Mouse (Mus musculus): ENCODE data around the gene Coasy. TPM values are rescaled to one million over a fixed set of nuclear protein-coding genes. Genes with fewer than 3 reads are reported as not detected.
A peak's percentile ranks its signal among the peaks of the same experiment; 100 is the strongest.
"Not testable (repeated sequence)": the region's sequence is repeated elsewhere in the genome, so short reads cannot be mapped to it uniquely, and the experiment has no call there.

The Coasy gene
- total RNA-seq, 2 experiments from 2014 or later: 7.9 to 10.3 TPM

DNA sequence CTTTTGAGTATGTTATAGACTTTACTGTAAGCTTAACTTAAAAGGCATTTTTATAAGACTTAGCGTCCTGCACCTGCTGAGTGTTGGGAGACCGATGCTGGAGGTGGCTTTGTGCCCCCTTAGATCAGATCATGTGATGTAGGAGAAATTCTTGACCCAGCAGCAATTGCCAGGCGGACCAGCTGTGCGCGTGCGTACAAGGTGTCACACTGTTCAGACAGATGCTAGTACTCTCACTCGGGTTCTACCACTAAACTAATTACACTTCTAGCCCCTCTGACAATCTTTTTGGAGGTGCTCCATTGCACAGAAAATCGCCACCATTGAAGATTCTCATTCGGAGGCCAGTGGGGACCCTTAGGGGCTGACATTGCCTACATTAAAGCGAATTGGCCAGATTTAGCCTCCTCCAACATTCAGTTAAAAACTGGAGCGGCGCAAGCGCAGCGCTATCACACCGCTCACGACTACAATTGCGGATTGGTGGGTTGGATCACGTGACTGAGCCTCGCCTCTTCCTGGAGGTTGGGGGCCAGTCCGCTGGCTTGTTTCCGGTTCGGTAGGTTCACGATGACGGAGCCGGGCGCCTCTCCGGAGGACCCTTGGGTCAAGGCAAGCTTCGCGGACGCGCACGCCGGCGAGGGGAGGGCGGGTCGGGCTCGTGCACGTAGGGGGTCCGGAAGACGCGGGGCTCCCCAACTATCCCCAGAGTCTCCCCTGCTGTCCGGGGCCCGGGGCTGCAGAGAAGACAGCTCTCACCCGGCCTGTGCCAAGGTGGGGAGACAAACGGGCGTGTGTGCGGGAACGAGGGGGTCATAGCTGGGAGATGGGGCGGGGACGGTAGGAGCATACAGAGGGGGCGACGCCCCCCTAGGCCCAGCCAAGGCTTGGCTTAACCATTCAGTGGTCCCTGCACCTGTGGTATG is 4.7 kb downstream of the Coasy start, which contains the start of gene Mlx:
Gene Mlx, plus strand, starts transcription at position 522 of the 926 bp plus-strand sequence.
- DNase-seq: peak; percentile 88

DNA sequence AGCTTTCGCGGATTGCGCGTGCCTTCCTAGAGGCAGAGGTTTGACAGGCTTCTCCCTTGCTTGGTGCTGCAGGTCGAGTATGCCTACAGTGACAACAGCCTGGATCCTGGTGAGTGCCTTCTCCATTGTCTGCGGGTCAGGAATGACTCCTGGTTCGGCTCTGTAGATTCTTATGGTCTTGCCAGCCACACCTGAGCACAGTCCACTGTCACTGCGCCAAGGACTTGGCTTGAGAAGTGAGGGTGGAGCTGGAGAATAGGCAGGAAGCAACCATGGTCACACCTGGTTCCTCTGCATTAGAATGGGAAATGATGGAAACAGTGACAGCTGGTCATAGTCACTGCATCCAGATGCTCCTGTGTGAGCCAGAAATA is 5.3 kb downstream of the Coasy start:
- no peak for DNase-seq

DNA sequence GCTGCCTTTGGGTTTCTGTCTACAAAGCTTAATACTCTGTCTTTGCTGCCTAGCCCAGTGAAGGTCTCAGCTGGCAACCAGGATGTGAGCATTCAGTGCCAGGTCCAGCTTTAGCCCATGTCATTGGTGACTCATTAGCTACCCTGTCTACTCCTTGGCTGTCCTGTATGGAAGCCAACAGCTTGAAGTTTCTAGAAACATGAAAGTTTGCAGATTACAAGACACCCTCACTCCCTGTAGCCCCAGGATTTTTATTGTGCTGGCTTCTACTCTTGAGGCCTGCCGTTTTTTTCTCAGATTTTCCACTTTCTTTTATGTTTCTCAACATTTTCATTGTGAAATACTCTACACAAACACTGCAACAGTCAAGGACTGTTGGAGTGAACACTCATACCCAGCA is 7.6 kb downstream of the Coasy start:
- no peak for DNase-seq

DNA sequence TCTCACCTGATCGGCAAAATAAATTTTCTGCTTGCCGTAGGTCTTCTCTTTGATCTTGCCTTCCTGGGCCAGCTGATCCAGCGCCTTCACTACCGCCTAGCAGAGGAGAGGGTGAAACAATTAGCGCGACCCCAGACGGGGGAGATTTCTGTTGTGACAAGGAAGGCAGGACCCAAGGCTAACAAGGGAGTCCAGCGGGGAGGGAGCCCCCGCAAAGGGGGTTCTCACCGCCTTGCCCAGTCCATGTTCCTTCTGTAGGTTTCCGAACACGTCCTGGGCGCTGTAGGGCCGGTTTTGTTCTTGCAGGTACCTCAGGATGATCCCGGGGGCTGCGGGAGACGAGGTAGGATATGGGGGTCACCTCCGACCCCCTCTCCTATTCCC is 12.6 kb downstream of the Coasy start:
- no peak for DNase-seq

DNA sequence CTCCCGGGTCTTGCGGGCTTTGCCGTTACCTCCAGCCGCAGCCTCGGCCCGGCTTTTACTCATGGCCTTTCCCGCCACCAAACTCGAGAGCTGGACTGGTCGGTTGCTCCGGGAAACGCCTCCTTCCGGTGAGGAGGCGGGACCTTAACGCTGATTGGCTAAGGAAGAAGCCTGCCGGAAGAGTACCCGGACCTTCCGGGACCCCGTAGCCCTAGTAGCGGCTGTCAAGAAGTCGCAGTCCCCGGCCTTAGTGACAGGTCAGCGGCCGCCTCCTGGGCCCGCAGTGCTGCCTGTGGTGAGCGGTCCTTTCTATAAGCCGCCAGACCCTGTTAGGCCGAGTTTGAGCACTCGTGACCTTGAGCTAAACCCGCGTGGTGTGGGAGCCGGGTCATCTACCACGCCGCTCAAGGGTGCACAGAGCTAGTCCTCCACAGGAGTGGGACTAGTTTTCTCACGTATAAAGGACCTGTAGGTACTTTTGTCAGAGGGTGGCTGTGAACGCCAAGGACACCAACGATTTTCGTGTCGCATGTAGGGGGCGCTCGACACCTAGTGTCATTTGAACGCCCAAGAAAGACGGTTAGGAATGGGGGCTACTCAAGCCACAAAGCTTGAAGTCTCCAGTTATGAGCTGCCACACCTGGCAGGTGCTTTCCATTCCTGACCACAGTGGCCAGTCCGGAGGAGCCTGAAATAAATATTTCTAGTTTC is 13.1 kb downstream of the Coasy start, which contains the start of gene Psmc3ip:
Gene Psmc3ip, minus strand, starts transcription at position 123 of the 711 bp plus-strand sequence.
- peak; percentile 93 for DNase-seq

DNA sequence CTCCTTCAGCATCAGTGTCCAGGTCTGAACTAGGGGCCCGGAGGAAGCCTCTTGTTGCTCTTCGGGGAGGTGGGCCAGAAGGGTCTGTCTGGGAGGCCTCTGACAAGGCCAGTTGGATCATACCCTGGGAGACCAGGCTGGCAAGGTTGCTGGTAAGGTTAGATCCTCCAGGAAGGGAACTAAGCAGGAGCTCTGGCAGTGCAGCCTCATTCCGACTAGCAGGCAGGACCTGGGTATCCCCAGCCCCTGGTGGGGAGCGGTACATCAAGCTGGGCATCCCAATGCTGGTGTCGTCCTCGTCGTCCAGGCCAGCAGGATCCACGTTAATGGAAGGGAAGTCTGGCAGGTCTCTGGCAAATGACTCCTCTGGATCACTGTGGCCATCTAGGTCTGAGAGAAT is 15.9 kb downstream of the Coasy start:
- DNase-seq: no peak

DNA sequence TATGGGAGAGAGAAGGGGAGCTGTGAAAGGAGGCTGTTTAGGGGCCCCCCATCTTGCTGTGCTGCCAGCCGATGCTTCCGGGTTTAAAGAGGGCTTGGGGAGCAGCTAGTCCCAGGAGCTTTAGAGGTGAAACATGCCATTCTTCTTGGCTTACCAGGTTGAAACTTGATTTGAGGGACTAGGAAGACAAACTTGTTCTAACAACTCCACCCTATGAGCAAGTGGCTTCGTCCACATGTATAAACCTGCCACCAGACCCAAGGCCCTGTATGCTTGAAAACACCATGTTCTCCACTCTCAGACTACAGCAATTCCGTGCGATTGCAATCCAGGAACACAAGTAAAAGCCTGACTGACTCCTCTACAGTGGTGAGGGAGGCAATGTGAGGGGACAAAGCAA is 20.6 kb downstream of the Coasy start:
- no peak for DNase-seq

DNA sequence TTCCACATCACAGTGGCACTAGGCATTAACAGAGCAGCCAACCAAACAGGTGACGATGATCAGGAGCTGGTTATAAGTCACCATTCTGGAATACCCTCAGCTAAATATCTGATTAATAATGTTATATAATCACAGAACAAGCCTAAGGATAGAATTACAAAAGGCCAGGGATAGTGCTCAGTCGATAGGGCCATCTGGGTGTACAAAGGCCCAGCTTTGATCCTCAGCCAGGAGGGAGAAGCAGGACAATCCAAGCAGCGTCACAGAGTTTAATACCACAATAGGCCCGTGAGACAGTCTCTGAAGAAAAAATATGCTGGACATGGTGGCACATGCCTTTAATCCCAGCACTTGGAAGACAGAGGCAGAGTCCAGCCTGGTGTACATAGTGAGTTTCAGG is 27.0 kb downstream of the Coasy start:
- no peak for DNase-seq

DNA sequence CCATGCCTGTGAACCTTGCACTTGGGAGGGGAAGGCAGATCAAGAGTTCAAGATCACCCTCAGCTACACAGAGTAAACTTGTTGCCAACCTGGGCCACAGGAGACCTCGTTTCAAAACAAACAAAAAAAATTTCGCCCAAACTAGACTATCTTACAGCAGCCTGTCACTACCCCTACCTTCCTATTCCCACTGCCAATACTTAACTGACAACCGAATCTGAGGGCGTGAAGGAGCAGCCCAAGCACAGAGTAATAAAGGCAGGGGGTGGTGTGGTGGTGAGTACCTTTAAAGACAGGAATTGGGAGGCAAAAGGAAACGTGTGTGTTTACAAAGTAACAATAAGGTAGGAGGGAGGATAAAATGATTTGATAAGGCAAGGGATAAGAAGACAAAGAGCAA is 28.3 kb downstream of the Coasy start:
- no peak for DNase-seq

DNA sequence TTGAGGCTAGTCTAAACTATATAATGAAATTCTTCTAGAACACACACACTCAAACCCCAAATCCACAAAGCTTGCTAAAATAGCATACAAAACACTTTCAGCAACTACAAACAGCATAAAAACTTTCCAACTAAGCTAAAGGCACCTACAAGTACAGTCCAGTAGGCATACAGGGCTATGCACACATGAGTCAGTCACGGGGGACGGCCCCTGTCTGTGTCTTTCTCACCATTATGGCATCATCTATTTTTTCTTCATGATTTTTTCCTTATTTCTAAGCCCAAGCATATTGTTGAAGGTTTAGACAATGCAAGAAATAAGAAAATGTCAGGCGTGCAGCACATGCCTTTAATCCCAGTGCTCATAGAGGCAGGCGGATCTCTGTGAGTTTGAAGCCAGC is 28.8 kb downstream of the Coasy start:
- DNase-seq: no peak

DNA sequence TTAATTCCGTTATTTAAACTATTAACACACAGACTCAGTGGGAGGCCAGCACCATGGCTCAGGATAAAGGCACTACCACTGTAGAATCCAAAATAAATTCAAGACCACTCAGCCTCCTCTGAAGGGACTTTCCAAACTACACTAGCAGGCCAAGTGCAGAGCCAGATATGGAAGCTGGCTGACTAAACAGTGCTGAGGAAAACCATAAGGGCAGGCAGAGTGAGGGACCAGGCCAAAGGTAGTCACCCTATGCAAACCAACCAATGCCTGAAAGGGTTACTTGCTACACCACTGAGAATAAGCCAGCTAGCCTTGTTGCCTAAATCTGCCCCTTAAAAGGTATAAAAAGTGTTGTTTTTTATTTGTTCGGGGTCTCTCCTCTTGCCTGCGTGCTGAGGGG is 29.8 kb downstream of the Coasy start:
- no peak for DNase-seq

DNA sequence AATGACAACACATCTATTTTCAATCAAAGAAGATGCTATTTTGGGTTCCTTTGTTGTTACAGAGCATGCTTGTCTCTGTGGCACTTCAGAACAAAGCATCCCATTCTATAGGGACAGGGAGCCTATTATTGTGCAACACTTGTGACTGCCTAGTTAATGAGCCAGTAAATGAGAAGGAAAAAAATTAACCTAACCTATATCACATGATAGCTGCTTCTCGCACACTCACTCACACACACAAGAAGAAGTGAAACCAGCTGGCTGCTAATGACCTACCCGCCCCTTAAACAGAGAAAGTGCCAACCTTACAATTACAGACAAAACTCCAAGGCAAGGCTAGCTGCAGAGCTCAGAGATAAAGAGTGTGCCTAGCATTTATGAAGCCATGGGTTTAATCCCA is 33.2 kb downstream of the Coasy start:
- no peak for DNase-seq

DNA sequence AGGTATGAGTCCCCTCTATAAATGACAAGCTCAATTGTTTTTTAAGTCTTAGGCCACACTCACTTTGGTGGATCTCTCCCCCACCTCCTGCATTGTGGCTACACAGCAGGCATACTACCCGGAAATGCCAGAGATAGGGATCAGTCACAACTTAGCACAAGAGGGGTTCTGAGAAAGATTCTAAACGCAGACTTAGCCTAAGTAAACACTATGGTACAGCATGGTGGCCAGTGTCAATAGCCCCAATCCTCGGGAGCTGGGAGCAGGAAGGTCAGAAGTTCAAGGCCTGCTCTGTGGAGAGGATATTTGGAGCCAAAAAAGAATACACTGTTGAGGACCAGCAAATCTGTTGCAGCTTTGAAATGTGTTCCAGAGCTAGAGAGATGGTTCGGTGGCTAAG is 35.7 kb downstream of the Coasy start:
- no peak for DNase-seq

DNA sequence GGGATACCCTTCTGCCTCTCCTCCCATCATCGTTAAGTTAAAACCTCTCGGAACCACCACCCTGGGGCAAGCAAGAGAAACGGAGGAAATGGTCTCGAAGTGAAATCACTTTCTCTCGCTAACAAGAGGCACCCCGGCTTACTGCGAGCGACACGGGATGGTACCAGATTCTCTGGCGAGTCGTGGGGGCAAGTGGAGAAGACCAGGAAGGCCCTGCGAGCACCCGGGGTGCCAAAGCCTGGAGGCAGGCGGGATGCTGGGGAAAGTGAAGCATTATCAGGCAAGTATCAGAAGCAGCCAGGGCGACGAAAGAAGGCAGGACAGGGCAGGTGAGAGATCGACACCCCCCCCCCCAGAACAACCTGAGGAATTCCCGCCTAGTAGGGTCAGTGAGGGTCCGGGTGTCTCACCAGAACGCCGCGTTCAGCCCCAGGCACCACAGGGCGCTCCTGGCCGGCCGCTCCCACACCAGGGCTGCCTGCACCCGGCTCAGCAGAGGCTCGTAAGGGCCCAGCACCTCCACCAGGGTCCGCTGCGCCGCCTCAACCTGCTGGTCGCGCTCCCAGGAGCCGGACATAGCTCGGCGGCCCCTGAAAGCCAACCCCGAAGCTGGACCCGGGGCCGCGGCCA is 36.9 kb downstream of the Coasy start:
- no peak for DNase-seq

DNA sequence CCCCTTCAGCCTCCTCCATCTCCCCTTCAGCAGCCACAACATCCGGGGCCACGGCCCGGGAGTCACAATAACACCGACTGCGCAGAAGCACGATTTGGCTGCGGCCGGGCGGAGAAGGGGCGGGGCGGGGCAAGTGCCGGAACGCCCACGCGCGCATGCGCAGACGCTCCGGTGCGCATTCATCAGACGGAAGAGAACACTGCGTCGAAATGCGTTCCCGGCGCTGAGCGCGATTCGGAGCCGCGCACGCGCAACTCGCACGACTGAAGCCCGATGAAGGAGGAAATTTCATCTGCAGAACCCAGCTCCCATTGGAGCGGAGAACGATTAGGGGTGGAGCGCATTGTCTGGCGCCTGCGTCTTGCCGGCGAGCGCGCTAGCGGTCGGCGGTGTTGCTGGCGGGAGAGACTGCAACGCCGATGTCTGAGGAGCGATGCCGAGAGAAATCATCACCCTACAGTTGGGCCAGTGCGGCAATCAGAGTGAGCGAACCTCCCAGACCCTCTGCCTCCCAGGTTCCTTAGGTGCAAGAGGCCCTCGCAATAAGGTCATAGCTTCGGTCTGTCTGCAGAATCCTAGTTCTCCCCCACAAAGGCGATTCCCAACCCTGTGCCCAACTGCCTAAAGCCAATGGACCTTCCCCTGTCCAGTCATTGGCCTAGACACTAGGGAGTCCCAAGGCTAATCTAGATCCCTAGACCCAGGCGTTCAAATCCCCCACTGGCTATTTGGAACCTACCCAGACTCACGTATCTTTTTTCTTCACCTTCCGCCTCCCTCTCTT is 37.6 kb downstream of the Coasy start, which contains the start of the genes Retreg3 and Tubg1:
Gene Retreg3, minus strand, starts transcription at position 133 of the 784 bp plus-strand sequence.
Gene Tubg1, plus strand, starts transcription at position 178 of the 784 bp plus-strand sequence.
- peak; percentile 99 for DNase-seq

DNA sequence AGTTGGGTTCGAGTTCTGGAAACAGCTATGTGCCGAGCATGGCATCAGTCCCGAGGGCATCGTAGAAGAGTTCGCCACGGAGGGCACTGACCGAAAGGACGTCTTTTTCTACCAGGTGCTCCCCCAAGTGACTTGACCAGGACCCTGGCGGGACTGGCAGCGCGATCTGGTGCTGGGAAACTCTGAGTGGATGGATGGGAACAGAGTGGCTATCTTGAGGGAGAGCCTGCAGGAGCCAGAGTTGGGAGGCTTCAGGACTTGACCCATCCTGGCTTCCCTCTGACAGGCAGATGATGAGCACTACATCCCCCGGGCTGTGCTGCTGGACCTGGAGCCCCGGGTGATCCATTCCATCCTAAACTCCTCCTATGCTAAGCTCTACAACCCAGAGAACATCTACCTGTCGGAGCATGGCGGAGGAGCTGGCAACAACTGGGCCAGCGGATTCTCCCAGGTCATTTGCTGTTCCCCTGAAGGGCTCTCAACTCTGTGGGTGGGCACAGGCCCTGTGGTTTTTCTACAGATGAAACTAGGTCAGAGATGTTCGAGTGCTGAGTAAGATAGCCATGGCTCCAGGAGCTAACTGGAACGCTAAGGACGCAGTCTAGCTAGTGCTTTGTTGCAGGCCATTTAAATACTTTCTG is 38.3 kb downstream of the Coasy start:
- peak; percentile 12 for DNase-seq

DNA sequence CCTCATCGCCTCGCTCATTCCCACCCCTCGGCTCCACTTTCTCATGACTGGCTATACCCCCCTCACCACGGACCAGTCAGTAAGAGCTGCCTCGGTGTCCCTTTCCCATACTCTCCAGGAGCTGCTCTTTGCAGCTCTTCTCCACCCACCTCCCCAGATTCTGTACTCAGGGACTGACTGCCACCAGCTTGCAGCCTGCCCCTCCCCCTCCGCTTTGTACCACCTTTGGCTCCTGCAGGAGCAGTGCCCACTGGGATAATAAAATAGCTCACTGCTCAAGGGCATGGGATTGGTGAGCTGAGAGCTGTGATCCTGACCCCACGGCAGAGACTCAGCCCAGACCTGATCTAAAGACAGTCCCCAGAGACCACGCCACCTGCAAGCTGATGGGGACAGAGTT is 42.1 kb downstream of the Coasy start:
- DNase-seq: not testable (repeated sequence)

DNA sequence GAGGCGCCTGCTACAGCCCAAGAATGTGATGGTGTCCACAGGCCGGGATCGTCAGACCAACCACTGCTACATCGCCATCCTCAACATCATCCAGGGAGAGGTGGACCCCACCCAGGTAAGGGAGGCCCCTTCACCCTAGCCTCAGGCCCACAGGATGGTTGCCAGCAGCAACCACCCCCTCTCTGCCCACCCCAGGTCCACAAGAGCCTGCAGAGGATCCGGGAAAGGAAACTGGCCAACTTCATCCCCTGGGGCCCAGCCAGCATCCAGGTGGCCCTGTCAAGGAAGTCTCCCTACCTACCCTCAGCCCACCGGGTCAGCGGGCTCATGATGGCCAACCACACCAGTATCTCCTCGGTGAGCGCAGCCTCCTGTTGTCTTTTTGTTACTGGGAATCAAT is 42.6 kb downstream of the Coasy start:
- peak; percentile 11 for DNase-seq

DNA sequence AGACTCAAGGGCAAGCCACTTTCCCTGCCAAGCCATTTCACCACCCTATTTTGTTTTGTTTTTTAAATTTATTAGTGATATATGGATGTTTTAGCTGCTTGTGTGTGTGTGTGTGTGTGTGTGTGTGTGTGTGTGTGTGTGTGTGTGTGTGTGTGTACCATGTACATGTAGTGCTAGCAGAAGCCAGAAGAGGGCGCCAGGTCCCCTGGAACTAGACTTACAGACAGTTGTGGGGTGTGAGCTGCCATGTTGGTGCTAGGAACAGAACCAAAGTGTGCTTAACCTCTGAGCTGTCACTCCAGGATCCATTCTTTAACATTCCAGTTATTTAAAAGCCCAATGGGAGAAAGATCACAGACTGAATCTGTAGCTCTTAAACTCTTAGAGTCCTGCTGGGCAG is 44.7 kb downstream of the Coasy start:
- DNase-seq: no peak

DNA sequence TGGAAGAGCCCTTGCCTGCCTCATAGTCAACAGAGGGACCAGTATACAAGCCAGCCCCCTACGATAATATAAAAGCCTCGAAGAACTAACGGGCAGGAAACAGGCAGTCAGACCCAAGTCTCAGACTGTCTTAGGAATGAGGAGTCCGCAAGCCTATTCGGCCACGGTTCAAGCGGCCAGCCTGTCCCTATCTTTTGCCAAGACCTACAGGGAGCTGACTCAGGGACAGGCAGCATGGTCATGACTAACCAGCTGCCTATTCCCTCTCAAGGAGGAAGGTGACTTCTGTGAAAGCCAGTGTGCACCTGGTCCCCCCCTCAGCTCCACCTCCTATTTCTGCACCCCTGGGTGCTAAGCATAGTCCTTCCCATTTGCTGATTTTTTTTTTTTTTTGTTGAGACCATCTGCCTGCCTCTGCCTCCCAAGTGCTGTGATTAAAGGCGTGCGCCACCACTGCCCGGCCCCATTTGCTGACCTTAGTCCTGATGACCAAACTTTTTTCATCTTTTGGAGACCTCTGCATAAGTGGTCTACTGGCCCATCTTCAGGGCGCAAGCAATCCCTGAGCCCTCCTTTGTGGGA is 46.7 kb downstream of the Coasy start:
- peak; percentile 68 for DNase-seq

Data from gastrocnemius, postnatal 25 days (tissue).